Mouse (Mus musculus) left cerebral cortex, adult 8-10 months (tissue): ENCODE data around the gene Srms. TPM values are rescaled to one million over a fixed set of nuclear protein-coding genes. Genes with fewer than 3 reads are reported as not detected.

ENCODE experiments used
- DNase-seq, 2 experiments: peaks; one replicate each; pipeline ENCODE4 v3.0.0; 2022; ENCODE audit warnings: low spot score in 2 of 2
- total RNA-seq, 4 experiments: library from RNA; stranded (reverse); gene quantifications; 2 replicates each; pipeline ENCODE4 v1.2.4; 2022

The Srms gene
- total RNA-seq, 4 experiments from 2014 or later = 0.16 to 0.40 (median 0.33) TPM; not detected in 1

DNA sequence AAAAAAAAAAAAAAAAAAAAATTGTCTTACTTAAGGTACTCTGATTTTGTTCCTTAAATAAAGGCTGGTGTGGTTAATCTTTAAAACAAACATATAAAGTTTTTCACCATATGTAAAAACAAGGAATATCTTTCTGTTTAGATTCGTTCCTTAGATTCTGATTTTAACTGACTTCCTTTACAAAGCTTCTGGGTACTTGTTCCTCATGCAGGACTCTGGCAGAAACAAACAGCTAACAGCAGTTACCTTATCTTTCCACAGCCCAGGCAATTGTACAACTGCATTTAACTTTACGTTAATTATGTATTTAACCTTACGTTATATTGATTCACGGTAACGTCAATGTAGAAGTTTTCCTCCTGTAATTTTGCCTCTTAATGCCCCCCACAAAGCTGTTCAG, 46.5 kb downstream of the Srms start:
- DNase-seq = no peak

DNA sequence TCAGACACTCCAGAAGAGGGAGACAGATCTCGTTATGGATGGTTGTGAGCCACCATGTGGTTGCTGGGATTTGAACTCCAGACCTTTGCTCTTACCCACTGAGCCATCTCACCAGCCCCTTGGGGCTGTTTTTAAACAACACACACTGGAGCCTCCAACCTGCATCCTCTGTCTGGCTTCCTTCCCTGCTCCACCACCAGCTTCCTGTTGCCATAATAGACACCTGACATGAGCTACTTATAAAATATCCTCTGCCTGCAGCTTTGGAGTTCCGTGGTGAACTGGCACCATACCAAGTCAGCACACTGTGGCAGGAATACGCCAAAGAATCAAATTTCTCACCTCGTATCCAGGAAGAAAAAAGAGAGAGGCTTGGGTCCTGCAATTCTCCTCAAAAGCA, 52.2 kb downstream of the Srms start:
- no peak for DNase-seq

DNA sequence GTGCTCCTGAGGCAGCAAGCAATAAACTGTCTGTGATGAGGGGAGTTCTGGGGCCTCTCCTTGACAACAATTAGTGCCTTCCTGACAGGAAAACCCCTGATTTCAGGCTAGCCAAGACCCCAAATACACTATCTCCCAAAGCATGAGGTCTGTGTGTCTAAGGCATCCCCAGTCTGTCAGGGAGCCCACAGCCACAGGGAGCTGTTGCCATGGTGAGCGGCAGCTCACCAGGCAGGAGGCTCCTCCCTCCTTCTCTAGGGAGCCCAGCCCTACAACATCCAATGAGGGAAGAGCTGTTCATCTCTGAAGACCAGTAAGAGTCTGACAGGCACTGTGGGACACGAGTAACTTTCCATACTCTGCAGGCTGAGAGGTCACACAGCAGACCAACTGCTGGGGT, 53.2 kb downstream of the Srms start:
- peak in 1 of 2 experiments; percentile 81 for DNase-seq

DNA sequence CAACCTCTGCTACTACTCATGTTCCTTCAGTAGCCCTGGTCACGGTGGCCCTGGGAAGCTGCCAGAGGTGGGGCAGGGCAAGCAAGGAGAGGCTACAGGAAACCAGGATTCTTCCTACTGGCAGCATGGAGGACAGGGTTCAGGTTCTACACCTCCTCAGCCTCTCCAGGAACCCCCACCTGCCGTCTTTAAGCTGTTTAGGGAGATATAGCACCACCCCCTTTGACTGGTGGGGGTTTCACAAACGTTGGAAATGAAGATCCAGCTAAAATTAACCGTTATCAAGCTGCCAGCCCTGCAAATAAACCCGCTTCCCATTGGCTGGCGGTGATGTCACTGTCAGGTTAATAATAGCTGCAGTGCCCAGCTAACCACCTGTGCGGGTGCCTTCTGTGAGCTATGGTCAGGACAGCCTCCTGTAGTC, 53.9 kb downstream of the Srms start:
- DNase-seq = peak in 1 of 2 experiments; percentile 90

DNA sequence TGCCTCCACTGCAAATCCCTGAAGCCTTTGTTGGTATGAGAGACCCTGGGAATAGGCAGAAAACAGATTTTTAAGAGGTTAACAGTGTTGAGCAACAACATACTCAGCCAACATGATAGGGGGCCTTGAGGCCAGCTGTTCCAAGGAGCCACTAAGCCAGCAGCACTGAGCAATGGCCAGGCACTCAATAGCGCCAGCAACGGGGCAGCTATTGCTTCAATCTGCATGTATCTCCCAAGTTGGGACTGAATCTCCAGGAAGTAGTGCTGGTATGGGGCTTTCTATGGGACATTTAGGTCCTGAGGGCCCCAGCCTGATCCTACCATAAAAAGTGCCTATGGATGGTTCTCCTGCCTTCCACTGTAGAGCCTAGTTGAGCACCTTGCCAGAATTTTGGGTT, 54.5 kb downstream of the Srms start:
- DNase-seq = no peak

DNA sequence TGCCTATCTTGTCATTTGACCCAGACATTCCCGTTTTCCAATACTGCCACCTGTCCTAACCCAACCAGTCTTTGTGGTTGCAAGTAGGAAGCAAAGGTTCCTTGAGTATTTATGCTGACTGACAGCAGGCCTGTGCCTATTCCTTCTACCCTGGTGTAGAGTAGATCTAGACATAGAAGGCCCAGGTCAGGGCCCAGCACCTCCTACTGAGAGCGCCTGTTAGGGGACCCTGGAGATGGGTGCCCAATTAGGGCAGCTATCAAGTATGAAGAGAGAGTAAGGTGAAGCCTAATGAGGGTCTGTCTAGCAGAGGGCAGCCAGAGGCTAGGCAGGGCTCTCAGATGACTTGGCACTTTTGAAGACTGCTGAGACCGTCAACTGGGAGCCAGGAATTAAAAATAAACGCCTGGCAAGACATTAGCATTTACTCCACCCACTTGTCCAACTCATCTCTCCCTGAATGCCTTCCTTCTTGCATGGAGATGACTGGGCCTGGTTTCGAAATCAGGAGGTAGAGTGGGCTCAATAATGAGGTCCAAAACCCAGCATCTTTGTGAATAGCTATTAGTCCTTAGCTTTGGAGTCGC, 55.2 kb downstream of the Srms start:
- no peak for DNase-seq

DNA sequence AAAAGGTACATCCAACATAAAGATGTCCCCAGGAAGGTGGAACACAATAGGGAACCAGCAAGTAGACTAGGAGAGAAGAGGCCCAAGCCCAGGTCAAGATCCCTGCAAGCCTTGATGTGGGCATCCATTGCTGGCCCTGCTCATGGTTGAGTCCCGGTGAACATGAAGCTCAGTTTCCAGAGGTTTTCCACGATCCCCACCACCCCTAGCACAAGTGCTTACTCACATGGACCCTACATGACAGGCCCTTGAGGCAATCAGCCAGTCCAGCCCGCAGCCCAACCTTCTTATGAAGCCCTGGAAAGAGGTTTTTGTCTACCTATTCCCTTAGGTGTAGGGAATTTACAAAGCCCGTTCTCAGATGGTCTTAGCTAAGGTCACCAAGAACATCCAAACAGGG, 55.8 kb downstream of the Srms start:
- DNase-seq = no peak

DNA sequence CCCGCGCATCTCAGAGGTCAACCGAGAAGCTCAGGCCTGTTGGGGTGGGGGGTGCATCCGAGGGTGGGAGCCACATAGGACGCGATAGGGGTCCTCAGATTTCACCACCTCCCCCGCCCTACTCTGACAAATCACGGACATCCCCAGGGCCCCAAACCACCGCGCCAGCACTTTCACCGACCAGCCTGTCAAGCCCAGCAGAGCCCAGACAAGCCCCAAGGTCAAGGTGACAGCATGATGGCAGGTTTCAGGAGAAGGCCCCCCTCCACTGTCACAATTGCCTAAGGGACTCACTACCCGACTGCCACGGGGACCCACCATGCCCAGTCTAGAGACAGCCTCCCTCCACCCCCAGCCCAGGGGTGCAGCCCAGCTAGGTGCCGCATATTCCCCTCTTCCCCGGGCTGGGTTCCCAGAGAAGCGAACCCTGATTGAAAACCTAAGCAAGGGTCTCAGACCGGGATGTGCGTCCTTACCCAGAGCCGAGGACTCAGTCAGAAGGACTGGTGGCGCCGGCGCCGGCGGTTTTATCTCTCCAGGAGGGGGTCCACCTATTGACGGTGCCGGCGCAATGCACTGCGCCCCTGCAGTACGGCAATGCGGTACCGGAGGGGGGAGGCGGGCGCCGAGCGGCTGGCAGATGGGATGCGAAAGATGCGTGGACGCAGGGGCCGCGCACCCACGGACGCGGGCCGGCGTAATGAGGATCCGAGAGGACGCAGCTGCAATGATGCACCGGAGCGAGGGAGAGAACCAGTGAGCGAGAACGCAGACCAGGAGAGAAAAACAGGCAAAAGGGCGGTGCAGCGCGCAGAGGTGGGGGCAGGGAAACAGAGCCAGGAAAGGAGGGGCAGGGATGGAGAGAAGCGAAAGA, 56.5 kb downstream of the Srms start, which contains the start of gene Eef1a2:
Gene Eef1a2 (minus strand): TSS at position 767 of the 874 bp plus-strand sequence.
- DNase-seq = peak in 1 of 2 experiments; percentile 91

DNA sequence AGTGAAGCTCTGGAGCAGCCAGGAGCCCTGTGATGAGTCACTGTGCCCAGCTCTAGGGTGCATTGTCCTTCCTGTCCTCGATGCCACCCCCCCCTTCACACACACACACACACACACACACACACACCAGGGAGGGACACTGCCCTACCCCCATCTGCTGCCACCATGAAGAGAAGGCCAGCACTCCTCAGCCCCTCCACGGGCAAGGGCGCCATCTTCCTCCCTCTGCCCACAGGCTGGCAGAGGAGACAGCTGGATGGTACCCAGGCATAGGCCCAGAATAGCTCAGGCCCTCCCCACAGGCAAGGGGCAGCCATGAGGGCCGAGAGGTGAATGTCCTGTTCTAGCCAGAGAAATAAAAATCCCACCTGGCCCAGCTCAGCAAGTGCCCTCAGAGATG, 57.2 kb downstream of the Srms start:
- no peak for DNase-seq

Other genes starting within 250 kb of the Srms start
- gene Arfgap1, start 246.0 kb downstream of the Srms start, total RNA-seq = 100 to 1,000 TPM; 137 to 153 (median 140) TPM
- gene Col20a1, start 226.7 kb downstream of the Srms start, total RNA-seq = 1 to 10 TPM; 1.1 to 3.2 (median 1.2) TPM
- 10 to 100 TPM; 37.9 to 43.7 (median 41.7) TPM for gene Chrna4, start 169.6 kb downstream of the Srms start, total RNA-seq
- gene Kcnq2, start 77.9 kb downstream of the Srms start, total RNA-seq = 100 to 1,000 TPM; 231 to 254 (median 236) TPM
- gene Eef1a2, start 56.2 kb downstream of the Srms start, total RNA-seq = 1,000 to 10,000 TPM; 1,221 to 1,269 (median 1,259) TPM
- 10 to 100 TPM; 73.1 to 84.3 (median 75.9) TPM for gene Ppdpf, start 25.9 kb downstream of the Srms start, total RNA-seq
- gene Ptk6, start 10.4 kb downstream of the Srms start, total RNA-seq = not detected
- gene Fndc11, start 6.8 kb upstream of the Srms start, total RNA-seq = not detected
- gene Helz2, start 28.8 kb upstream of the Srms start, total RNA-seq = 1 to 10 TPM; 2.3 to 3.5 (median 2.5) TPM
- gene Gmeb2, start 74.8 kb upstream of the Srms start, total RNA-seq = 10 to 100 TPM; 20.0 to 24.2 (median 21.6) TPM
- 100 to 1,000 TPM; 608 to 681 (median 642) TPM for gene Stmn3, start 101.3 kb upstream of the Srms start, total RNA-seq
- 10 to 100 TPM; 28.9 to 35.7 (median 29.6) TPM for gene Rtel1, start 106.6 kb upstream of the Srms start, total RNA-seq
- gene Zgpat, start 151.7 kb upstream of the Srms start, total RNA-seq = 10 to 100 TPM; 52.9 to 68.4 (median 59.9) TPM
- 10 to 100 TPM; 41.8 to 44.4 (median 43.9) TPM for gene Arfrp1, start 152.2 kb upstream of the Srms start, total RNA-seq
- 10 to 100 TPM; 33.0 to 37.9 (median 34.9) TPM for gene Lime1, start 166.9 kb upstream of the Srms start, total RNA-seq
- 10 to 100 TPM; 10.9 to 11.9 (median 11.4) TPM for gene Zbtb46, start 246.2 kb upstream of the Srms start, total RNA-seq